Mouse (Mus musculus): ENCODE measurements around the gene Bcas3. TPM values are rescaled to one million over a fixed set of nuclear protein-coding genes. Genes with fewer than 3 reads are reported as not detected.

Bcas3 gene
- polyA plus RNA-seq, 1 experiment from 2014 or later = 29.7 TPM

DNA sequence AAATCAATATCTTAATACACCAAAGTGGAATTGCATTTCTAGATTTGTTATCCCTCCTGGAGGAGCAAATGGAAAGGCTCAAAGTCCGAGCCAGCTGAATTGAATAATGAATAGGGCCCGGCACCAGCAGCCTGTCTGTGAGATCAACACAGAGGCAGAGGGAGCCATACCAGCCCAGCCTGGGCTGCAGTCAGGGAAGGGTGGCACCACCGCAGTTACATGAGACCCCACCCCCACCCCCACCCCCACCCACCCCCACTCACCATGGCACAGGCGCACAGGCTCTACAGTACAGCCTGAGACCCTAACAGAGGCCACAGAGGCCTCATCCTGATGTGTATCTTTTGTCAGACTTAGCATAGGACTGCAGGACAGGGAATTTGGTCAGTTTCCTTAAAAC lies 461.7 kb downstream of the Bcas3 start:
- H3K4me2 ChIP-seq (ENCODE audit: low read length) = no peak overlapping the region
- ATAC-seq = no peak
- 15% methylated on average over 4 of the region's 4 CpGs for WGBS

DNA sequence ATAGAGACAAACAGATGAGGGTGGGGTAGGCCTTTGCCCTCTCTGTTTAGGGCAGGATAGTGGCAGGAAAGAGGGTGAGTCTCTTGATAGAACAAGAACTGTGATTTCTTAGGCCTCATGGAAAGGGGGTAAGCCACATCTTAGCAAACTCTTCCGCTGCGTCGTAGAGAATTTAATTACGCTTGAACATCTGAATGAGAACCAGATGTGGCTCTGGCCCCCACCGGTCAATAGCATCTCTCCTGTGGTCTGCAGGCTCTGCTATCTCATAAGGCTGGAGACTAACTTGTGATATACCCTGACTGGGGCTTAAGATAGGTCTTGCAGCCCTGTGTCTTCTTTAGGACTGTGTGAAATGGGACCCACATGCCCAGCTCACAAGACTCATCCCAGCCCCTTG lies 463.5 kb downstream of the Bcas3 start:
- no peaks in the 10 kb centered on the region for H3K36me3 ChIP-seq (ENCODE audit: control insufficient read depth, insufficient read depth, low read length)
- ATAC-seq = no peak
- no peaks in the 10 kb centered on the region for H3K4me1 ChIP-seq (ENCODE audit: control insufficient read depth, insufficient read depth, low read depth, low read length)
- H3K27me3 ChIP-seq (replicated peaks; ENCODE audit: control insufficient read depth, insufficient read depth, low read length) = no peaks in the 10 kb centered on the region
- 83% methylated on average over 5 of the region's 5 CpGs for WGBS
- H3K4me2 ChIP-seq (ENCODE audit: low read length) = no peak overlapping the region
- no peak overlapping the region for H3K4me3 ChIP-seq (ENCODE audit: low read length)
- H3K9me3 ChIP-seq (ENCODE audit: control insufficient read depth, low read length) = no peaks in the 10 kb centered on the region
- H3K9ac ChIP-seq (ENCODE audit: low read depth, low read length) = no peak overlapping the region
- H3K27ac ChIP-seq (ENCODE audit: low read depth, low read length) = no peak overlapping the region

More for the DNA sequence above, 461.7 kb downstream of the Bcas3 start:
- Histone ChIP-seq H3K27ac (ENCODE audit: low read depth, low read length) (no peak overlapping the region), H3K27me3 (replicated peaks; ENCODE audit: control insufficient read depth, insufficient read depth, low read length) (no peaks in the 10 kb centered on the region), H3K36me3 (ENCODE audit: control insufficient read depth, insufficient read depth, low read length) (no peaks in the 10 kb centered on the region), H3K4me3 (ENCODE audit: low read length) (no peak overlapping the region), H3K9me3 (ENCODE audit: control insufficient read depth, low read length) (no peaks in the 10 kb centered on the region), H3K4me1 (ENCODE audit: control insufficient read depth, insufficient read depth, low read depth, low read length) (no peaks in the 10 kb centered on the region), H3K9ac (ENCODE audit: low read depth, low read length) (no peak overlapping the region)

DNA sequence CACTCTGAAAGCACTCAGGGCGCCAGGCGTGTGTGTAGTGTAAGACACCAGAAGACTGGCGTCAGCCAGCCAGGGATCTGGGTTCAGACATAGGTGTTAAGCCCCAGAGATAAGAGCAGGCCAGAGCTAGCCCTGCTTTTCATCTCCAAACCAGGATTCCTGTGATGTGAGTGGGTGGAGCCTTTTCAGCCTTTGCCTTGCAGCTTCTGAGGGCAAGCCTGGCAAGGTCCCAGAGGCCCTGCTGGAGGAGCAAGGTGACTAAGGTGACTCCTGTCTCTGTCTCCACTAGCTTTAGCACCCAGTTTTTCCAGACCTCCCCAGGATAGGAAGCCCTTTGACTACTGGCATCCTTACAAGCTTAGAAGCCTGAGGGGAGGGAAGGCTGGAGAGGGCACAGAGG lies 465.4 kb downstream of the Bcas3 start:
- ATAC-seq = no peak
- Histone ChIP-seq H3K4me3 (ENCODE audit: low read length) (no peak overlapping the region), H3K4me2 (ENCODE audit: low read length) (no peak overlapping the region), H3K9me3 (ENCODE audit: control insufficient read depth, low read length) (no peaks in the 10 kb centered on the region), H3K27ac (ENCODE audit: low read depth, low read length) (no peak overlapping the region), H3K27me3 (replicated peaks; ENCODE audit: control insufficient read depth, insufficient read depth, low read length) (no peaks in the 10 kb centered on the region), H3K9ac (ENCODE audit: low read depth, low read length) (no peak overlapping the region), H3K4me1 (ENCODE audit: control insufficient read depth, insufficient read depth, low read depth, low read length) (no peaks in the 10 kb centered on the region), H3K36me3 (ENCODE audit: control insufficient read depth, insufficient read depth, low read length) (no peaks in the 10 kb centered on the region)
- WGBS = 87% methylated on average over 3 of the region's 3 CpGs

GRCm38 (mm10) chr11:85820959-85821358 lies 468.0 kb downstream of the Bcas3 start:
- no peak for ATAC-seq
- Histone ChIP-seq H3K27ac (ENCODE audit: low read depth, low read length) (no peak overlapping the region), H3K9me3 (ENCODE audit: control insufficient read depth, low read length) (no peaks in the 10 kb centered on the region), H3K9ac (ENCODE audit: low read depth, low read length) (no peak overlapping the region), H3K4me3 (ENCODE audit: low read length) (no peak overlapping the region), H3K4me1 (ENCODE audit: control insufficient read depth, insufficient read depth, low read depth, low read length) (no peaks in the 10 kb centered on the region), H3K4me2 (ENCODE audit: low read length) (no peak overlapping the region), H3K36me3 (ENCODE audit: control insufficient read depth, insufficient read depth, low read length) (no peaks in the 10 kb centered on the region), H3K27me3 (replicated peaks; ENCODE audit: control insufficient read depth, insufficient read depth, low read length) (peaks cover 16% of the 10 kb centered on the region)
- 86% methylated on average over 3 of the region's 3 CpGs for WGBS

DNA sequence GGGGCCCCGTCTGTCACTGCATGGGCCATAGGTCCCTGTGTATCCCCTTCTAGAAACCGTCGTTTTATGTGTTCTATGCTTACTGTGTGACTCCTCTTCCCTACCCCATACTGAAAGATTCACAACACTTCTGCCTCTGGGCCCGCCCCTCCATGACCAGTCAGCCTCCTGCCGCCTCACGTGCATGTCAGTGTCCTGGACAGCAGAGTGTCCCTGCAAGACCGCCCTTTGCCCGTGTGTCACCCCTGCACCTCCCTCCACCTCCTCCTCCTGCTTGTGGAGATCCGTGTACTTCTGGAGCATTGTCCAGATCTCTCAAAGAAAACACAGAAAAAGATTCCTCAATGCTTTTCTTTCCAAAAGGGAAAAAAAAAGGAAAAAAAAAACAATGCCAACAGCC lies 468.7 kb downstream of the Bcas3 start:
- H3K27ac ChIP-seq (ENCODE audit: low read depth, low read length) = no peak overlapping the region
- no peak overlapping the region for H3K4me3 ChIP-seq (ENCODE audit: low read length)
- peaks cover 23% of the 10 kb centered on the region for H3K27me3 ChIP-seq (replicated peaks; ENCODE audit: control insufficient read depth, insufficient read depth, low read length)
- H3K4me1 ChIP-seq (ENCODE audit: control insufficient read depth, insufficient read depth, low read depth, low read length) = no peaks in the 10 kb centered on the region
- ATAC-seq = no peak
- H3K4me2 ChIP-seq (ENCODE audit: low read length) = no peak overlapping the region
- 70% methylated on average over 9 of the region's 9 CpGs for WGBS
- no peaks in the 10 kb centered on the region for H3K9me3 ChIP-seq (ENCODE audit: control insufficient read depth, low read length)
- no peaks in the 10 kb centered on the region for H3K36me3 ChIP-seq (ENCODE audit: control insufficient read depth, insufficient read depth, low read length)
- H3K9ac ChIP-seq (ENCODE audit: low read depth, low read length) = no peak overlapping the region

- Histone ChIP-seq H3K27me3 (replicated peaks; ENCODE audit: control insufficient read depth, insufficient read depth, low read length) (peaks cover 38% of the 10 kb centered on the region), H3K4me2 (ENCODE audit: low read length) (no peak overlapping the region), H3K36me3 (ENCODE audit: control insufficient read depth, insufficient read depth, low read length) (no peaks in the 10 kb centered on the region), H3K27ac (ENCODE audit: low read depth, low read length) (no peak overlapping the region), H3K9me3 (ENCODE audit: control insufficient read depth, low read length) (no peaks in the 10 kb centered on the region), H3K4me3 (ENCODE audit: low read length) (no peak overlapping the region), H3K4me1 (ENCODE audit: control insufficient read depth, insufficient read depth, low read depth, low read length) (no peaks in the 10 kb centered on the region), H3K9ac (ENCODE audit: low read depth, low read length) (no peak overlapping the region)
- no peak for ATAC-seq
- WGBS = 13% methylated on average over 6 of the region's 6 CpGs
Observed at GRCm38 (mm10) chr11:85823181-85823580, 470.2 kb downstream of the Bcas3 start.

DNA sequence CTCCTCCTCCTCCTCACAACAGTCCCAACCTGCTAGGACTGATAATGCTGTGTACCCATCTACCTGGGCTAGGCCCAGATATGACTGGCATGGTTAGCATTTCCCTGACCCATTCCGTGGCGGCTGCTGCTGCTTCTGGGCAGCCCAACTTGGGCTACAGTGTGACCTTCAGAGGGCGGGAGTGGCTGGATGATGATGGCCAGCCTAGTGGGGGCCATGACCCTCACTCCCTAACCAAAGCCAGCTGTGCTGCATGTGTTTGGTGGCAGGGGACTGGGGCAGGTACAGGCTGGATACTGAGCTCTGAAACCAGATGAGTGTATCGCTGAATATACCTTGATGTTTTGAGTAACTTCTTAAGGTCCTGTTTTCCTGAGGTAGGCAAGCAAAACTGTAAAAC lies 470.8 kb downstream of the Bcas3 start:
- no peak overlapping the region for H3K4me3 ChIP-seq (ENCODE audit: low read length)
- peaks cover 43% of the 10 kb centered on the region for H3K27me3 ChIP-seq (replicated peaks; ENCODE audit: control insufficient read depth, insufficient read depth, low read length)
- no peaks in the 10 kb centered on the region for H3K4me1 ChIP-seq (ENCODE audit: control insufficient read depth, insufficient read depth, low read depth, low read length)
- H3K4me2 ChIP-seq (ENCODE audit: low read length) = no peak overlapping the region
- H3K9me3 ChIP-seq (ENCODE audit: control insufficient read depth, low read length) = no peaks in the 10 kb centered on the region
- no peaks in the 10 kb centered on the region for H3K36me3 ChIP-seq (ENCODE audit: control insufficient read depth, insufficient read depth, low read length)
- H3K27ac ChIP-seq (ENCODE audit: low read depth, low read length) = no peak overlapping the region
- WGBS = 95% methylated on average over 4 of the region's 4 CpGs
- H3K9ac ChIP-seq (ENCODE audit: low read depth, low read length) = no peak overlapping the region
- ATAC-seq = no peak

DNA sequence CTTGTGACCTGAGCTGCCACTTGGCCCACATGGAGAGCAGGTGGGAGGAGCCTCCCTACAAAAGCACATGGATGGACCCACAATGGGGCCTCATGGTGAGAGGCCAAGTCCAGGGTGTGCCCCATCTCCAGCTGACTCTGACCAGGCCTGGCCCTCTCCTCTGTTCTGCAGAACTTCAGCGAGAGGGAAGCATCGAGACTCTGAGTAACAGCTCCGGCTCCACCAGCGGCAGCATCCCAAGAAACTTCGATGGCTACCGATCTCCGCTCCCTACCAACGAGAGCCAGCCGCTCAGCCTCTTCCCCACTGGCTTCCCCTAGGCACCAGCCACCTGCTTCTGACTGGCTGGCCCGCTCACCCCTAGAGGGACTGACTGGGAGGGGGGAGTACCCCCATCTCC lies 472.1 kb downstream of the Bcas3 start:
- no peak overlapping the region for H3K4me2 ChIP-seq (ENCODE audit: low read length)
- peaks cover 43% of the 10 kb centered on the region for H3K27me3 ChIP-seq (replicated peaks; ENCODE audit: control insufficient read depth, insufficient read depth, low read length)
- H3K9ac ChIP-seq (ENCODE audit: low read depth, low read length) = no peak overlapping the region
- no peaks in the 10 kb centered on the region for H3K9me3 ChIP-seq (ENCODE audit: control insufficient read depth, low read length)
- WGBS = 70% methylated on average over 10 of the region's 10 CpGs
- H3K27ac ChIP-seq (ENCODE audit: low read depth, low read length) = no peak overlapping the region
- H3K4me1 ChIP-seq (ENCODE audit: control insufficient read depth, insufficient read depth, low read depth, low read length) = peaks cover 2% of the 10 kb centered on the region
- no peak overlapping the region for H3K4me3 ChIP-seq (ENCODE audit: low read length)
- H3K36me3 ChIP-seq (ENCODE audit: control insufficient read depth, insufficient read depth, low read length) = no peaks in the 10 kb centered on the region
- ATAC-seq = no peak

DNA sequence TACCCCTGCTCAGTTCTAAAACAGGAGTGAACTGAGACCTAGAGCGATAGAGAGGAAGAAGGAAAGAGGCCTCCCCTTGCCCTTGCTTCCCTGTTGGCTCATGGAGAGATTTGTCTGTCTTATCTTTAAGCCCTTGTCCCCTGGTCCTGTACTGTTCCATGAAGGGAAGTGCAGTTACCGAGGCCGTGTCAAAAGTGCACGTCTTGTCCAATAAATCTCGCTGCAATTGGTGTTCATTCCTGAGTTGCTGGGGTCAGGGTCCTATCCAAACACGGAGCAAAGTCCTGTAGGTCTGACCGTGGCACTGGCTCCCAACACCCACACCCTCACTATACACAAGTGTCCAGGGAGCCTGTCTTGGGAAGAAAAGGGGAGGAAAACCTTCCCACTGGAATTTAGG lies 472.9 kb downstream of the Bcas3 start:
- Histone ChIP-seq H3K36me3 (ENCODE audit: control insufficient read depth, insufficient read depth, low read length) (no peaks in the 10 kb centered on the region), H3K27me3 (replicated peaks; ENCODE audit: control insufficient read depth, insufficient read depth, low read length) (peaks cover 43% of the 10 kb centered on the region), H3K27ac (ENCODE audit: low read depth, low read length) (no peak overlapping the region), H3K4me1 (ENCODE audit: control insufficient read depth, insufficient read depth, low read depth, low read length) (peaks cover 4% of the 10 kb centered on the region), H3K4me3 (ENCODE audit: low read length) (no peak overlapping the region), H3K9me3 (ENCODE audit: control insufficient read depth, low read length) (no peaks in the 10 kb centered on the region), H3K9ac (ENCODE audit: low read depth, low read length) (no peak overlapping the region), H3K4me2 (ENCODE audit: low read length) (no peak overlapping the region)
- no peak for ATAC-seq
- whole genome bisulfite sequencing = 88% methylated on average over 7 of the region's 7 CpGs

DNA sequence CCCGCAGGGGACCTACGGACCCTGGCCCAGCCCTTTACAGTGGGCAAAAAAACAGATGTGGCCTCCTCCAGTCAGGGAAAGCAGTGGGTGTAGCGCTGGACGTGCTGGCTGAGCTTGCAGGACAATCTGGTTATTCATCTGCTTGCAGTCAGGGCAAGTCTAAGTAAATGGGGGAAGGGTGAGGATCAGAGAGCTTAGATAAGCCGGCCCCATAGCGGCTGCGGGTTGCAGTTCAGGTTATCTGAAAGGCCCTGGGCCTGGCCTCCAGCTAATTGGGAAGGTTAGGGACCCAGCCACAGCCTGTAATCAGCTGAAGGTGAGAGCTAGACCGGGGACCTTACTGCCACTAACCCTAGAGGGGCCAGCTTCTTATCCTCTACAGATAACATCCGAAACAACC lies 474.4 kb downstream of the Bcas3 start:
- no peaks in the 10 kb centered on the region for H3K9me3 ChIP-seq (ENCODE audit: control insufficient read depth, low read length)
- H3K4me2 ChIP-seq (ENCODE audit: low read length) = no peak overlapping the region
- no peak overlapping the region for H3K9ac ChIP-seq (ENCODE audit: low read depth, low read length)
- no peaks in the 10 kb centered on the region for H3K36me3 ChIP-seq (ENCODE audit: control insufficient read depth, insufficient read depth, low read length)
- H3K27ac ChIP-seq (ENCODE audit: low read depth, low read length) = no peak overlapping the region
- H3K4me3 ChIP-seq (ENCODE audit: low read length) = no peak overlapping the region
- 31% methylated on average over 9 of the region's 9 CpGs for WGBS
- no peak for ATAC-seq
- H3K4me1 ChIP-seq (ENCODE audit: control insufficient read depth, insufficient read depth, low read depth, low read length) = peaks cover 8% of the 10 kb centered on the region
- peaks cover 45% of the 10 kb centered on the region for H3K27me3 ChIP-seq (replicated peaks; ENCODE audit: control insufficient read depth, insufficient read depth, low read length)
